Mouse (Mus musculus) neural tube, embryonic 15.5 days (tissue): ENCODE measurements around the gene Bcl11a. TPM values are rescaled to one million over a fixed set of nuclear protein-coding genes. Genes with fewer than 3 reads are reported as not detected.

Source experiments
- ATAC-seq: fragments of 200-750 bp; cut with Nextera tagmentation; 2 replicates; pipeline ENCODE4 v1.8.0; 2017; ENCODE audit warnings: mild to moderate bottlenecking, moderate TSS enrichment, moderate library complexity; ENCODE audit not compliant: low FRiP score
- H3K27ac ChIP-seq: fragments of 300-500 bp; sonication (generic); replicated peaks from 2 replicates; pipeline ENCODE4 v1.5.1; 2015; ENCODE audit warnings: mild to moderate bottlenecking, inconsistent platforms
- H3K27me3 ChIP-seq: fragments of 300-500 bp; sonication (generic); replicated peaks from 2 replicates; pipeline ENCODE4 v1.6.1; 2015; ENCODE audit warnings: inconsistent platforms
- H3K36me3 ChIP-seq: fragments of 300-500 bp; sonication (generic); 2 replicates; pipeline ENCODE4 v1.6.1; 2015; ENCODE audit warnings: inconsistent platforms
- H3K4me1 ChIP-seq: fragments of 300-500 bp; sonication (generic); 2 replicates; pipeline ENCODE4 v1.6.1; 2015; ENCODE audit warnings: inconsistent platforms
- H3K4me2 ChIP-seq: fragments of 300-500 bp; sonication (generic); 2 replicates; pipeline ENCODE4 v1.6.1; 2015; ENCODE audit warnings: inconsistent platforms, mild to moderate bottlenecking, moderate library complexity
- H3K4me3 ChIP-seq: fragments of 300-500 bp; sonication (generic); replicated peaks from 2 replicates; pipeline ENCODE4 v1.5.1; 2015; ENCODE audit warnings: mild to moderate bottlenecking, inconsistent platforms
- H3K9ac ChIP-seq: fragments of 300-500 bp; sonication (generic); replicated peaks from 2 replicates; pipeline ENCODE4 v1.6.1; 2015; ENCODE audit warnings: mild to moderate bottlenecking, inconsistent platforms
- H3K9me3 ChIP-seq: fragments of 300-500 bp; sonication (generic); replicated peaks from 2 replicates; pipeline ENCODE4 v1.6.1; 2016; ENCODE audit warnings: inconsistent platforms
- WGBS: fragments of 180-500 bp; shearing (Covaris S2); methylation state at CpG from one replicate; pipeline ENCODE4 v1.1.7; 2015; ENCODE audit warnings: mixed read lengths; 5-methylcytosine and 5-hydroxymethylcytosine counted together
- polyA plus RNA-seq: library from polyadenylated mRNA; unstranded; fragments of >200 nt; fragmentation: Nextera tagmentation; extraction: Ambion mirVana; gene quantifications from 2 replicates; pipeline ENCODE4 v1.2.1, GENCODE M21; 2015

Bcl11a gene
- polyA plus RNA-seq, 1 experiment from 2014 or later = 102 TPM

- Histone ChIP-seq H3K4me2 (no peak overlapping the region), H3K27me3 (no peaks in the 10 kb centered on the region), H3K4me3 (no peak overlapping the region), H3K4me1 (peaks cover 29% of the 10 kb centered on the region), H3K9me3 (no peaks in the 10 kb centered on the region), H3K9ac (no peak overlapping the region), H3K27ac (peak overlapping the region; percentile 42), H3K36me3 (no peaks in the 10 kb centered on the region)
- ATAC-seq = peak; percentile 37; the same call in 1 of the 2 replicates
- 28% methylated on average over 4 of the region's 4 CpGs for WGBS
These were observed 12.5 kb upstream of the Bcl11a start for GRCm38 (mm10) chr11:24065313-24065712.

- Histone ChIP-seq H3K36me3 (no peaks in the 10 kb centered on the region), H3K27me3 (no peaks in the 10 kb centered on the region), H3K4me1 (peaks cover 20% of the 10 kb centered on the region), H3K27ac (peak overlapping the region; percentile 96), H3K9ac (peak overlapping the region; percentile 42), H3K4me2 (peak overlapping the region; percentile 97), H3K9me3 (no peaks in the 10 kb centered on the region), H3K4me3 (peak overlapping the region; percentile 70)
- ATAC-seq = no peak
- WGBS = 1% methylated on average over 18 of the region's 18 CpGs
These were observed 3.8 kb upstream of the Bcl11a start for GRCm38 (mm10) chr11:24074021-24074591.

DNA sequence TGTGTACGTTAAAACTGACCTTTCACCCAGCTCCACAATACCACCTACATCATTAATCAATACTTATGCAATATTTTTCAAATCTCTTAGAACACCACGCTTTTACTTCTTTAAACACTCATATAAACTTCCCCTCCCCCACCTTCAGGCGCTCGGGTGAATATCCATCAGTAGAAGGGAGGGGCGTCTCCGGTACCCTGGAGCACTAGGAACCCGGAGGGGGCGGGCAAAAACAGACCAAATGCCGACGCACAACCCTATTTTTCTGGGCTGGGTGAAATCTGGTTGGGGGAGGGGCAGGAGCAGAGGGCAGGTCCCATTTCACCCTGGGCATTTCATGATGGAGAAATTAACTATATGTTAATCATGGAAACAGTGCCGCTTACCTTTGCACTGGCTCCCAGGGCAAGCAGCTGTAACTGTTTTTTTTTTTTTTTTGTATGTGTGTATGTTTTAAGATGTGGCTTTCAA, 3.2 kb upstream of the Bcl11a start, which contains the start of gene A830031A19Rik:
Gene A830031A19Rik, minus strand, starts transcription at position 421 of the 471 bp plus-strand sequence.
- Histone ChIP-seq H3K9ac (peak within 1 kb of the TSS; percentile 87), H3K27me3 (no peaks in the 10 kb centered on the region), H3K4me2 (peak within 1 kb of the TSS; percentile 97), H3K9me3 (no peaks in the 10 kb centered on the region), H3K4me3 (peak within 1 kb of the TSS; percentile 70), H3K36me3 (no peaks in the 10 kb centered on the region), H3K4me1 (peaks cover 20% of the 10 kb centered on the region), H3K27ac (peak within 1 kb of the TSS; percentile 96)
- WGBS = under 1% methylated on average over 11 of the region's 11 CpGs
- ATAC-seq = no peak

DNA sequence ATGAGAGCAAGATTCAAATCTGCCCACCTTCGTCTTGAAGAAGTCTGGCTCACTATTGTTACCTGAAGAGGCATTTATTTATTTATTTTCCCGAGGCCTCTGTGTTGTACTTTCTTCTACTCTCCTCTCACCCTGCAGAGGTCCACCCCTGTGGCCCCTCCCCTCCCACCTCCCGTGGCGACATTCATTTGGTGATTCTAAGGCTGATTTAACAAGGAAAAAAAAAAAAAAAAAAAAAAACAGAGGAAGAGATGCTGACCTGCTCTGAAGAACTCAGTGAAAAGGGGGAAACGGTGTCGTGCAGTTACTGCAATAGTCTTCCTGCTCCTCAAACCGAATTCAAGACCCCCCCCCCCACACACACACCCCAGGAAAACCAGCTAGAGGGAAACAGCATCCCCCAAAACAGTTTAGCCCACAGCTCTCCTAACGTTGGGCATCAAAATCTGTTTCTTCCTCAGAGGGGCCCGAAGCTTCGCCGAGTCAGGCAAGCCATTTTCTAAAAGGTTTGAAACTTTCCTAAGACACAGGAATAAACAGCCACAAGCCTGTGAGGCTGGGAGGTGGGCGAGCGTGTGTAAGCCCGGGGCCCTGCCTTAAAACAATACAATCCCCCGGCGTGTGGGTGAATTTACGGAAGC, 2.2 kb upstream of the Bcl11a start:
- Histone ChIP-seq H3K9me3 (no peaks in the 10 kb centered on the region), H3K27me3 (no peaks in the 10 kb centered on the region), H3K27ac (peak overlapping the region; percentile 96), H3K4me1 (peaks cover 28% of the 10 kb centered on the region), H3K36me3 (no peaks in the 10 kb centered on the region), H3K4me3 (peak overlapping the region; percentile 70), H3K4me2 (peak overlapping the region; percentile 97), H3K9ac (peak overlapping the region; percentile 87)
- ATAC-seq = no peak
- 1% methylated on average over 17 of the region's 17 CpGs for WGBS

DNA sequence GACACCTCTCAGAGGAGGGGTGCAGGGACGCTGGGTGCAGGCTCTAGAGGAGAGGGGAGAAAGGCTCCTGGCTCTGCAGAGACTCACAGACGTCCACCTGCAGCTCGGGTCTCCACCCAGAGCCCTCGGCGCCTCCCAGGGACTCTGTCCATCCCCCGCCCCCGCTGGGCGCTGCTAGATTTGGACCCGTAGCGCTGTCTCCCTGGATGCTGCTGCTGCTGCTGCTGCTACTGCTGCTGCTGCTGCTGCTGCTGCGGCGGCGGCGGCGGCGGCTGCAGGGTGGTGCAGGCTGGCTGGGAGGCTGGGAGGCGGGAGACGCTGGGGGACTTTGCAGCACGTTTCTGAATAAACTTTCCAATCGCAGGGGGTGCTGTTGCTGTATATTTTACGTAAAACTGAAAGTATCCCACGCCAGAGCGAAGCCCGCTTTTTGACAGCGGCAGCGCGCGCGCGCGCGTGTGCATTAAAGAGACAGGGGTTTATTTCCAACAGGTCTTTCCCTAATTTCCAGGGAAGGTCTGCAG, 1.7 kb upstream of the Bcl11a start:
- Histone ChIP-seq H3K27ac (peak overlapping the region; percentile 96), H3K36me3 (no peaks in the 10 kb centered on the region), H3K4me2 (peak overlapping the region; percentile 97), H3K27me3 (no peaks in the 10 kb centered on the region), H3K4me1 (peaks cover 28% of the 10 kb centered on the region), H3K9ac (peak overlapping the region; percentile 87), H3K9me3 (no peaks in the 10 kb centered on the region), H3K4me3 (peak overlapping the region; percentile 70)
- WGBS = under 1% methylated on average over 32 of the region's 32 CpGs
- ATAC-seq = peak; percentile 16

DNA sequence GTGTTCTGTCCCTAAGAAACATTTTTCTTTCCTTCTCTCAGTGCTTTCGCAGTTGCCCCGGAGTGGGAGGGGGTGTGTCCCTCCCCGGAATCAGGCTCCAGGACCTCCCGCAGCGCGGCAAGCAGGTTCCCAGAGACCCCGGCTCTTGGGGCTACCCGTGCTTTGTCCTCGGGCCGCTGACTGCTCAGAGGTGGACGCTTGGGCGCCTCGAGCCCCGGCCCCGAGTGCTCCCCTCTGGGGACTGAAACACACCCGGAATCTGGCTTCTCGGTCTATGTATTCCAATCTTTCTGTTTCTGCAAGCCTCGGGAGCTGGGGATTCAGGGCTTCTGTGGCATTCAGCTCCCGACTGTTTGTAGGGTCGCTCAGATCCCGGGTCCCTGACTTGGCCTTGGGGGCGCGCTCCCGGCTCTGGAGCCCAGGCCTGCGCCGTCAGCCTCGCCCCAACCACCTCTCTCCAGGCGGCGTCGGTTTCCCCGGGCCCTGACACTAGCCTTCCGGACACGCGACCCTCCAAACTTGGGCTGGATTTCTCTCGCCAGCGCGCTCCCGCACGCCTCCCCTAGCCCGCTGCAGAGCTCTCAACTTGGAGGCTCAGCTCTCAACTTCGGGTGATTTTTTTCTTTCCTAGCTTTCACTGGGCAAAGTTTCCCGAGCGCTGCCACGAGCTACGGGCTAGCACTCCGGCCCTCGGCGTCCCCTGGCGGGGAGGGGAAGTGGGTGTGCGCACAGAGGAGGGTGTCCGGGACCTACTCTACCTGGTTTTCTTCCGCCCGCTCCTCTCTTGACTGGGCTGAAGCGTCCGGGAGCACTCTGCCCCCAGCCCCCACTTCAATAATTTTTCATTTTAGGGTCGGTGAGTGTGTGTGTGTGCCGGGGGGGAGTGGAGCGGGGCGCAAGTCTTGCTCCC, 780 bp upstream of the Bcl11a start:
- H3K9ac ChIP-seq = peak overlapping the region; percentile 87
- H3K9me3 ChIP-seq = no peaks in the 10 kb centered on the region
- no peaks in the 10 kb centered on the region for H3K36me3 ChIP-seq
- peak; percentile 32 for ATAC-seq
- H3K27ac ChIP-seq = peak overlapping the region; percentile 96
- H3K27me3 ChIP-seq = no peaks in the 10 kb centered on the region
- under 1% methylated on average over 59 of the region's 59 CpGs for WGBS
- peak overlapping the region; percentile 97 for H3K4me2 ChIP-seq
- H3K4me3 ChIP-seq = peak overlapping the region; percentile 70
- H3K4me1 ChIP-seq = peaks cover 32% of the 10 kb centered on the region

DNA sequence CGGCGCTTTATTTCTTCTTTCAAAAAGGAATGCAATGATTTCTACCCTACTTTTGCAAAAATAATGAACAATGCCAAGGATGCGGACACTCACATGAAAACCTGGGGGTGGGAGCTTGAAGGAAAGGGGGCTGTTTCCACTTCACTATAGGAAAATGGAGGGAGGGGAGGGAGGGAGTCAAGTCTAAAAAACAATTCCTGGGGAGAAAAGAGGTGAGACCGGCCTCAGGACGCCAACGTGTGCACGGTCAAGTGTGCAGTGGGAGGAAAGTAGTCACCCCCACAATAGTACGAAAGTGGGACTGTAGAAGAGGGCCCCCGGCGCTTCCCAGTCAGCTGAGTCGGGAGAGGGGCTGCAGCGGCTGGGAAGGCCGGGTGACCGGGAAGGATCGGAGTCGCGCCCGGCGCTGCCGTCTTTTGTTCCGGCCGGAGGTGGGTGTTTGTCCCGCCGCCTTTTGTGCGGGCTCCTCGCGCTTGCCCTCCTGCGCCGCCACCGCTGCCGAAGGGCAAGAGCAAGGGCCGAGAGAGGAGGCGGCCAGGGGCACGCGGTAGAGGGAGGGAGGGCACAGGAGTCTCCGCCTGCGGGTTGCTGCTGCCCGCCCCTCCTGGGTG, 955 bp downstream of the Bcl11a start:
- no peaks in the 10 kb centered on the region for H3K9me3 ChIP-seq
- H3K4me2 ChIP-seq = peak overlapping the region; percentile 97
- no peaks in the 10 kb centered on the region for H3K27me3 ChIP-seq
- H3K9ac ChIP-seq = peak overlapping the region; percentile 87
- no peak for ATAC-seq
- peak overlapping the region; percentile 96 for H3K27ac ChIP-seq
- WGBS = under 1% methylated on average over 36 of the region's 38 CpGs
- no peaks in the 10 kb centered on the region for H3K36me3 ChIP-seq
- peak overlapping the region; percentile 70 for H3K4me3 ChIP-seq
- peaks cover 30% of the 10 kb centered on the region for H3K4me1 ChIP-seq

- Histone ChIP-seq H3K9me3 (no peaks in the 10 kb centered on the region), H3K27ac (peak overlapping the region; percentile 96), H3K9ac (peak overlapping the region; percentile 87), H3K4me1 (peaks cover 27% of the 10 kb centered on the region), H3K4me2 (peak overlapping the region; percentile 97), H3K36me3 (no peaks in the 10 kb centered on the region), H3K4me3 (peak overlapping the region; percentile 70), H3K27me3 (no peaks in the 10 kb centered on the region)
- no peak for ATAC-seq
- WGBS = under 1% methylated on average over 43 of the region's 43 CpGs
These were observed 1.8 kb downstream of the Bcl11a start for GRCm38 (mm10) chr11:24079392-24080391.

DNA sequence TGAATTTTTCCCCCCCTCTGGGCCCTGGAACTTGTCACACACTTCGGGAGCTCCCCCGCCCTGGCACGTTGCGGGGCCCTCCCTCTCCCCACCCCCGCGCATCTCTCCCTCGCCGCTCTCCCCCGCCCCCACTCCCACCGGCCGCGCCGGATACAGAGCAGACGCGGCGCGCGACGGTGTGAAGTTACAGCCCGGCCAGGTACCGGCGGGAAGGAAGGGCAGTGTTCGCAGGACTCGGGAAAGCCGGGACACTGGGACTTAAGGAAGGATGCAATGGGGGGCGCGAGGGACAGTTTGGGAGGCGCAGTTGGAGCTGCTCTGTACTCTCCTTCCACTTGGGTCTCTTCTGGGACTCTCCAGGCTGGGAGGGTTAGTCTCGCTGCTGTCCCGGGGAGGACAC, 2.7 kb downstream of the Bcl11a start:
- H3K4me1 ChIP-seq = peaks cover 29% of the 10 kb centered on the region
- peak overlapping the region; percentile 87 for H3K9ac ChIP-seq
- H3K9me3 ChIP-seq = no peaks in the 10 kb centered on the region
- H3K4me3 ChIP-seq = peak overlapping the region; percentile 70
- no peaks in the 10 kb centered on the region for H3K27me3 ChIP-seq
- H3K27ac ChIP-seq = peak overlapping the region; percentile 96
- WGBS = 1% methylated on average over 30 of the region's 30 CpGs
- peak; percentile 56 for ATAC-seq
- H3K4me2 ChIP-seq = peak overlapping the region; percentile 97
- H3K36me3 ChIP-seq = no peaks in the 10 kb centered on the region

GRCm38 (mm10) chr11:24081016-24081686, 3.3 kb downstream of the Bcl11a start:
- no peaks in the 10 kb centered on the region for H3K27me3 ChIP-seq
- H3K4me1 ChIP-seq = peaks cover 32% of the 10 kb centered on the region
- H3K9ac ChIP-seq = peak overlapping the region; percentile 87
- H3K27ac ChIP-seq = peak overlapping the region; percentile 96
- no peaks in the 10 kb centered on the region for H3K9me3 ChIP-seq
- under 1% methylated on average over 34 of the region's 35 CpGs for WGBS
- H3K4me3 ChIP-seq = peak overlapping the region; percentile 70
- peak overlapping the region; percentile 97 for H3K4me2 ChIP-seq
- peaks cover 6% of the 10 kb centered on the region; the same call in 1 of the 2 replicates for H3K36me3 ChIP-seq
- ATAC-seq = peak; percentile 69
